Comparison of ENCODE assay signal across 11 mouse cellular contexts in the genomic region with DNA sequence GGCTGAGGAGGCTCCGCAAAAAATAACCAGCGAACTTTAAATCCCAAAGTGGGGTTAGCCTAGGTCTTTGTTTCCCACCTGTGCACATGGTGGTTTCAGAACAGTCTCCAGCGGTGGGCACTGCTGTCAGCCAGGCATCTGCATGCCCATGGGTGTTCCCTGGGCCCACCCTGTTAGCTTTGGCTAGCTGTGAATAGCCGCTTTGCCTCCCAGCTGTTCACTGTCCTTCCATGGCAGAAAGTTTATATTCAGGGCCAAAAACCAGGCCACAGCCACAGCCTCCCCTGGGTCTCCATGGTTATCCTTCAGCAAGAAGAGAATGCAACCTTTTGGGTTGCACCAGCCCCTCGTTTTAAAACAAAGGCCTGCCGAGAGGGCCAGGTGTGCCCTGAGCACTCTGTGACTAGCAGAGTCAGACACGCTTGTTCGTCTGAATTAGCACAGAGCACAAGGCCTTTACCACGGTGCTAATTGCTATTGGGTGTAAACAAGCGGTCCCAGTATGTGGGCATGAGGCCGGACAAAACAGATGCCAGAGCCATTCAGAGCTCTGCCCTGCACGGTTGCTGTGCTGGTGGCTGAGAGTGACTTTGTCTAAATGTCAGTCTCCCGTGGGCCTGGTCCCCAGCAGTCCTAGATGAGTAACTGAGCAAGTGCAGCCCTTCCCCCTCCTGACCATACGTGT.
DNase-seq lines count a peak whose midpoint lies in the region; ATAC-seq and TF ChIP-seq lines count a peak whose summit lies in the region.
"Had no signal": no experiment of that assay in that cellular context is flagged by ENCODE, and none has a peak within 500 bp of the region (broad histone marks: within the 10 kb centered on the region; RNA-seq: fewer than 3 reads in every experiment).

No protein-coding gene starts in this region.

- TF ChIP-seq POLR2A in thymus, adult 2 months (IDR thresholded peaks at IDR 0.05; ENCODE audit: control insufficient read depth, extremely low read depth, insufficient read depth, low read length, poor library complexity) = no peak

- peaks cover 16% of the 10 kb centered on the region for H3K27me3 ChIP-seq in forebrain, embryonic 10.5 days (ENCODE audit: poor library complexity, severe bottlenecking)
- peaks cover 7% of the 10 kb centered on the region for H3K27me3 ChIP-seq in hindbrain, embryonic 16.5 days (replicated peaks; ENCODE audit: control insufficient read depth, insufficient read depth, low read length)
- no peaks in the 10 kb centered on the region for H3K27me3 ChIP-seq in midbrain, postnatal 0 days (ENCODE audit: insufficient read depth, low read length)
- no peaks in the 10 kb centered on the region for H3K27me3 ChIP-seq in thymus, adult 2 months (ENCODE audit: control insufficient read depth, insufficient read depth, low read length)
- H3K27me3 ChIP-seq: heart, embryonic 12.5 days had no signal

- no peak overlapping the region for H3K4me3 ChIP-seq in forebrain, embryonic 10.5 days
- H3K4me3 ChIP-seq in hindbrain, embryonic 16.5 days (ENCODE audit: low read length) = no peak overlapping the region
- no peak overlapping the region for H3K4me3 ChIP-seq in midbrain, postnatal 0 days (ENCODE audit: low read depth, low read length)
- H3K4me3 ChIP-seq in thymus, adult 2 months (ENCODE audit: control insufficient read depth, insufficient read depth, low read length) = no peak overlapping the region
- H3K4me3 ChIP-seq: heart, embryonic 12.5 days had no signal

- H3K36me3 ChIP-seq in forebrain, embryonic 10.5 days (replicated peaks) = no peaks in the 10 kb centered on the region
- no peaks in the 10 kb centered on the region for H3K36me3 ChIP-seq in hindbrain, embryonic 16.5 days (ENCODE audit: control insufficient read depth, insufficient read depth, low read length)
- no peaks in the 10 kb centered on the region for H3K36me3 ChIP-seq in midbrain, postnatal 0 days (ENCODE audit: insufficient read depth, low read length)
- H3K36me3 ChIP-seq in thymus, adult 2 months (ENCODE audit: control insufficient read depth, insufficient read depth, low read length) = no peaks in the 10 kb centered on the region
- H3K36me3 ChIP-seq: heart, embryonic 12.5 days had no signal

- H3K9me3 ChIP-seq in forebrain, embryonic 10.5 days = no peaks in the 10 kb centered on the region
- no peaks in the 10 kb centered on the region for H3K9me3 ChIP-seq in hindbrain, embryonic 16.5 days (ENCODE audit: control insufficient read depth, low read length)
- H3K9me3 ChIP-seq in midbrain, postnatal 0 days (ENCODE audit: low read length) = no peaks in the 10 kb centered on the region
- H3K9me3 ChIP-seq: heart, embryonic 12.5 days had no signal

- no peak overlapping the region for H3K9ac ChIP-seq in hindbrain, embryonic 16.5 days (ENCODE audit: low read depth, low read length)
- H3K9ac ChIP-seq in midbrain, postnatal 0 days (replicated peaks; ENCODE audit: low read length, poor library complexity, severe bottlenecking) = no peak overlapping the region
- H3K9ac ChIP-seq: heart, embryonic 12.5 days had no signal

- peak; percentile 57 for DNase-seq in embryo, embryonic 11 days
- peak; percentile 23 for DNase-seq in forebrain, embryonic 10.5 days (ENCODE audit: extremely low spot score, low spot score)
- peak; percentile 73 for DNase-seq in midbrain, postnatal 0 days (ENCODE audit: low spot score)
- no peak for DNase-seq in frontal cortex, postnatal 14 days (ENCODE audit: low spot score in 2 of 2)
- DNase-seq in thymus, adult 2 months = no peak
- DNase-seq in kidney, postnatal 36 days = no peak
- DNase-seq: lung, adult 2 months; right cerebral cortex, postnatal 4 days had no signal

- 32% methylated on average over 14 of the region's 14 CpGs for WGBS in forebrain, embryonic 10.5 days
- 14% methylated on average over 14 of the region's 14 CpGs for WGBS in hindbrain, embryonic 16.5 days
- 23% methylated on average over 14 of the region's 14 CpGs for WGBS in midbrain, postnatal 0 days
- WGBS in thymus, adult 2 months = 94% methylated on average over 14 of the region's 14 CpGs

- peak overlapping the region; percentile 12; the same call in 1 of the 2 replicates for H3K4me2 ChIP-seq in hindbrain, embryonic 16.5 days (ENCODE audit: low read length)
- H3K4me2 ChIP-seq in midbrain, postnatal 0 days (ENCODE audit: low read depth, low read length, poor library complexity, severe bottlenecking) = no peak overlapping the region
- H3K4me2 ChIP-seq: heart, embryonic 12.5 days had no signal

- no peak for TF ChIP-seq CTCF in midbrain, postnatal 0 days (IDR thresholded peaks at IDR 0.05)
- TF ChIP-seq CTCF in thymus, adult 2 months (IDR thresholded peaks at IDR 0.05; ENCODE audit: borderline replicate concordance, control insufficient read depth, extremely low read depth, insufficient read depth, low read length, poor library complexity) = no peak

- H3K4me1 ChIP-seq in forebrain, embryonic 10.5 days = peaks cover 17% of the 10 kb centered on the region
- H3K4me1 ChIP-seq in hindbrain, embryonic 16.5 days (ENCODE audit: control insufficient read depth, insufficient read depth, low read depth, low read length) = peaks cover 9% of the 10 kb centered on the region
- no peaks in the 10 kb centered on the region for H3K4me1 ChIP-seq in midbrain, postnatal 0 days (ENCODE audit: insufficient read depth, low read length)
- H3K4me1 ChIP-seq in thymus, adult 2 months (replicated peaks; ENCODE audit: control insufficient read depth, insufficient read depth, low read length) = no peaks in the 10 kb centered on the region
- H3K4me1 ChIP-seq: heart, embryonic 12.5 days had no signal

- peak; percentile 95 for ATAC-seq in hindbrain, embryonic 16.5 days
- ATAC-seq in midbrain, postnatal 0 days (ENCODE audit: low FRiP score) = peak; percentile 66
- no peak for ATAC-seq in monocyte, adult 5-6 weeks (replicated peaks; ENCODE audit: insufficient number of reproducible peaks, low FRiP score, low TSS enrichment, poor library complexity, severe bottlenecking)

- H3K27ac ChIP-seq in forebrain, embryonic 10.5 days = peak overlapping the region; percentile 70
- no peak overlapping the region for H3K27ac ChIP-seq in hindbrain, embryonic 16.5 days (ENCODE audit: low read depth, low read length)
- H3K27ac ChIP-seq in midbrain, postnatal 0 days (ENCODE audit: low read depth, low read length) = 0 out of 2 replicates have a peak overlapping the region, but pooled peaks have one; percentile 12
- H3K27ac ChIP-seq in thymus, adult 2 months (ENCODE audit: control insufficient read depth, insufficient read depth, low read length) = no peak overlapping the region

Comparison
In these comparisons a context has a peak if more than half of its experiments do, and no peak if none do; other contexts are left out.
1. DNase-seq: peak in embryo, embryonic 11 days (single experiment), forebrain, embryonic 10.5 days (single experiment) and midbrain, postnatal 0 days (single experiment); none in frontal cortex, postnatal 14 days (0 of 2), thymus, adult 2 months (single experiment) and kidney, postnatal 36 days (0 of 2).
2. H3K27ac ChIP-seq: peak in forebrain, embryonic 10.5 days (single experiment) and midbrain, postnatal 0 days (single experiment); none in hindbrain, embryonic 16.5 days (single experiment) and thymus, adult 2 months (single experiment).